In the genomic region with DNA sequence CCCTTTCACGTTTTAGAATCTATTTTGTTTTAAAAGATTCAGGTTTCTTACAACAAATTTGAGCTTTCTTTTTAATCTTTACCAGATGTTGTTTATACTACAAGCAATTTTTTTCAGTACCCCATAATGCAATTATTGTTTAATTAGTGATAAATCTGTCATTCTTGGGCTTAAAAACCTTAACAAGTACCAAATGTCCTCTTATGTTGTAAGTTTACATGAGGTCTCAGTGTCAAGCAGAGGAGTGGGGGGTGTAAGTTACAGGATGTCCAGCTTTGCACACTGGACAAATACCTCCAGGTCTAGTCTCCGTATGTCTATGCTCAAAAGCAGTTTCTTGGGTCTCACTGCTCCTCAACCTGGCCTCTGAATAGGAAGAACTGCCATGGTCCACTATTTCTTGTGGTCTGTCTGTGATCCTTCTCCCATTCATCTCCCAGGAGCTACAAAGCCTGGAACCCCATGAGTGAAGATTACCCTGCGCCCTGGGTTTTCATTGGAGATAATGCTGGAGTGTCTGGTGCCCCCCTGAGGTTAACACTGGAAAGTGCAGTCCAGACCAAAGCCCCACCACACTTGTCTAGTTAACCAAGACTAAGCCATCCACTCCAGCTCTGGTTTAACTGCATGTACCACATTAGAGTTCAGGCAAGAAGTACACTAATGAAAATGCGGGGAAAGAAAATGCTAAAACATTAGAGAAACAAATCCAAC, we compare ENCODE assay signal across 8 mouse cellular contexts.
DNase-seq lines count a peak whose midpoint lies in the region; ATAC-seq and TF ChIP-seq lines count a peak whose summit lies in the region.

No protein-coding gene starts in this region.

- WGBS in hindbrain, postnatal 0 days = 77% methylated on average over 4 of the region's 4 CpGs
- WGBS in midbrain, embryonic 13.5 days = 66% methylated on average over 4 of the region's 4 CpGs

- peak; percentile 52 for DNase-seq in kidney, adult 18-20 months
- no peak for DNase-seq in kidney, adult 9 months
- DNase-seq in ES-E14 (ENCODE audit: low read depth, low spot score) = peak; percentile 58
- DNase-seq in cerebellum, postnatal 25 days = peak; percentile 47 to 62
- peak; percentile 62 for DNase-seq in hindbrain, postnatal 0 days (ENCODE audit: low spot score)
- DNase-seq in urinary bladder, postnatal 10 days (ENCODE audit: low spot score) = no peak
- DNase-seq in urinary bladder, adult 2 months (ENCODE audit: low spot score) = no peak

- H3K9me3 ChIP-seq in ES-E14 (ENCODE audit: control insufficient read depth, insufficient read depth, low read depth, low read length) = no peaks in the 10 kb centered on the region
- no peaks in the 10 kb centered on the region for H3K9me3 ChIP-seq in hindbrain, postnatal 0 days (ENCODE audit: low read length)
- H3K9me3 ChIP-seq in midbrain, embryonic 13.5 days = no peaks in the 10 kb centered on the region

- H3K4me2 ChIP-seq in hindbrain, postnatal 0 days (ENCODE audit: low read depth, low read length) = no peak overlapping the region
- no peak overlapping the region for H3K4me2 ChIP-seq in midbrain, embryonic 13.5 days (replicated peaks)

- in situ Hi-C loops in ES-E14 (cut with MboI; ENCODE audit: low sequenced_read_pairs in 2 of 2, unreplicated experiment in 2 of 2) = loop anchor here (10.0 to 25.0 kb wide), 2 partner anchors 291 to 298 kb away; no protein-coding TSS in a partner anchor

- H3K9ac ChIP-seq in ES-E14 (ENCODE audit: insufficient read depth, low read depth, low read length, poor library complexity, severe bottlenecking) = no peak overlapping the region
- H3K9ac ChIP-seq in hindbrain, postnatal 0 days (replicated peaks; ENCODE audit: low read length) = no peak overlapping the region
- no peak overlapping the region for H3K9ac ChIP-seq in midbrain, embryonic 13.5 days (replicated peaks)

- peak; percentile 74 for TF ChIP-seq CTCF in hindbrain, postnatal 0 days (IDR thresholded peaks at IDR 0.05; ENCODE audit: low read depth)

- H3K4me3 ChIP-seq in ES-E14 (ENCODE audit: insufficient read depth in 1 of 2, low read depth in 1 of 2, low read length in 2 of 2, poor library complexity in 1 of 2, severe bottlenecking in 1 of 2) = no peak overlapping the region
- H3K4me3 ChIP-seq in hindbrain, postnatal 0 days (ENCODE audit: low read length) = no peak overlapping the region
- H3K4me3 ChIP-seq in midbrain, embryonic 13.5 days (replicated peaks) = no peak overlapping the region

- H3K36me3 ChIP-seq in ES-E14 (ENCODE audit: control insufficient read depth, insufficient read depth, low read length, poor library complexity, severe bottlenecking) = no peaks in the 10 kb centered on the region
- no peaks in the 10 kb centered on the region for H3K36me3 ChIP-seq in hindbrain, postnatal 0 days (ENCODE audit: insufficient read depth, low read length)
- 0 out of 2 replicates have a peak, but pooled peaks cover 4% of the 10 kb centered on the region for H3K36me3 ChIP-seq in midbrain, embryonic 13.5 days

- H3K27ac ChIP-seq in ES-E14 (ENCODE audit: insufficient read depth, low read depth, low read length, poor library complexity, severe bottlenecking) = no peak overlapping the region
- no peak overlapping the region for H3K27ac ChIP-seq in hindbrain, postnatal 0 days
- 0 out of 2 replicates have a peak overlapping the region, but pooled peaks have one; percentile 6 for H3K27ac ChIP-seq in midbrain, embryonic 13.5 days

- peaks cover 0 to 1% of the 10 kb centered on the region in 2 experiments; a peak in 1 of 4 replicates for H3K4me1 ChIP-seq in ES-E14 (ENCODE audit: control insufficient read depth in 2 of 2, insufficient read depth in 2 of 2, low read length in 2 of 2, poor library complexity in 1 of 2)
- peaks cover under 1% of the 10 kb centered on the region; the same call in 1 of the 2 replicates for H3K4me1 ChIP-seq in hindbrain, postnatal 0 days (ENCODE audit: insufficient read depth, low read length)
- H3K4me1 ChIP-seq in midbrain, embryonic 13.5 days (replicated peaks) = peaks cover 18% of the 10 kb centered on the region

- peak; percentile 34; the same call in 1 of the 2 replicates for ATAC-seq in hindbrain, postnatal 0 days
- ATAC-seq in midbrain, embryonic 13.5 days = no peak

- no peaks in the 10 kb centered on the region for H3K27me3 ChIP-seq in hindbrain, postnatal 0 days (ENCODE audit: insufficient read depth, low read length)
- no peaks in the 10 kb centered on the region for H3K27me3 ChIP-seq in midbrain, embryonic 13.5 days

TF ChIP-seq in ES-E14, 5 proteins besides CTCF, POLR2A, EP300 and RAD21:
- peak; percentile 79; the same call in 1 of the 2 replicates for TF ChIP-seq ZC3H11A (IDR thresholded peaks at IDR 0.05; ENCODE audit: borderline replicate concordance, low read depth, low read length)
- TF ChIP-seq HCFC1 (IDR thresholded peaks at IDR 0.05; ENCODE audit: borderline replicate concordance, insufficient read depth, low read length) = no peak
- TF ChIP-seq MAFK (IDR thresholded peaks at IDR 0.05; ENCODE audit: insufficient read depth, low read depth, low read length) = no peak
TF ChIP-seq in ES-E14: peak in this region for 1.

Comparison
In these comparisons a context has a peak if more than half of its experiments do, and no peak if none do; other contexts are left out.
1. DNase-seq: peak in kidney, adult 18-20 months (single experiment), ES-E14 (single experiment), cerebellum, postnatal 25 days (2 of 2) and hindbrain, postnatal 0 days (single experiment); none in kidney, adult 9 months (single experiment), urinary bladder, postnatal 10 days (single experiment) and urinary bladder, adult 2 months (single experiment).